Mouse (Mus musculus) midbrain, embryonic 15.5 days (tissue): Measurements from ENCODE around the gene Gle1. TPM values are rescaled to one million over a fixed set of nuclear protein-coding genes. Genes with fewer than 3 reads are reported as not detected.
A peak's percentile ranks its signal among the peaks of the same experiment; 100 is the strongest.

Experiments used
- ATAC-seq: fragments of 200-750 bp; cut with Nextera tagmentation; replicated peaks from 2 replicates; pipeline ENCODE4 v1.8.0; 2017; ENCODE audit warnings: moderate TSS enrichment
- H3K27ac ChIP-seq: fragments of 300-500 bp; sonication (generic); 2 replicates; pipeline ENCODE4 v1.5.1; 2015; ENCODE audit warnings: mild to moderate bottlenecking, inconsistent platforms
- H3K27me3 ChIP-seq: fragments of 300-500 bp; sonication (generic); replicated peaks from 2 replicates; pipeline ENCODE4 v1.6.1; 2015; ENCODE audit warnings: inconsistent platforms
- H3K36me3 ChIP-seq: fragments of 300-500 bp; sonication (generic); replicated peaks from 2 replicates; pipeline ENCODE4 v1.6.1; 2015; ENCODE audit warnings: inconsistent platforms
- H3K4me1 ChIP-seq: fragments of 300-500 bp; sonication (generic); 2 replicates; pipeline ENCODE4 v1.6.1; 2015; ENCODE audit warnings: inconsistent platforms
- H3K4me2 ChIP-seq: fragments of 300-500 bp; sonication (generic); 2 replicates; pipeline ENCODE4 v1.6.1; 2015; ENCODE audit warnings: inconsistent platforms, mild to moderate bottlenecking, moderate library complexity
- H3K4me3 ChIP-seq: fragments of 300-500 bp; sonication (generic); 2 replicates; pipeline ENCODE4 v1.5.1; 2015; ENCODE audit warnings: mild to moderate bottlenecking, inconsistent platforms
- H3K9ac ChIP-seq: fragments of 300-500 bp; sonication (generic); 2 replicates; pipeline ENCODE4 v1.6.1; 2015; ENCODE audit warnings: mild to moderate bottlenecking, inconsistent platforms
- H3K9me3 ChIP-seq: fragments of 300-500 bp; sonication (generic); 2 replicates; pipeline ENCODE4 v1.6.1; 2016; ENCODE audit warnings: inconsistent platforms
- WGBS: fragments of 180-500 bp; shearing (Covaris S2); methylation state at CpG from one replicate; pipeline ENCODE4 v1.1.7; 2015; ENCODE audit warnings: mixed read lengths; 5-methylcytosine and 5-hydroxymethylcytosine counted together
- microRNA-seq: library from miRNA; unstranded; fragments of <30 nt; microRNA quantifications from one replicate; pipeline ENCODE4, GENCODE M21; 2016
- polyA plus RNA-seq: library from polyadenylated mRNA; unstranded; fragments of >200 nt; fragmentation: Nextera tagmentation; extraction: Ambion mirVana; gene quantifications from 2 replicates; pipeline ENCODE4 v1.2.1, GENCODE M21; 2015

Gle1 gene
- polyA plus RNA-seq, 1 experiment from 2014 or later, result 78.0 TPM

DNA sequence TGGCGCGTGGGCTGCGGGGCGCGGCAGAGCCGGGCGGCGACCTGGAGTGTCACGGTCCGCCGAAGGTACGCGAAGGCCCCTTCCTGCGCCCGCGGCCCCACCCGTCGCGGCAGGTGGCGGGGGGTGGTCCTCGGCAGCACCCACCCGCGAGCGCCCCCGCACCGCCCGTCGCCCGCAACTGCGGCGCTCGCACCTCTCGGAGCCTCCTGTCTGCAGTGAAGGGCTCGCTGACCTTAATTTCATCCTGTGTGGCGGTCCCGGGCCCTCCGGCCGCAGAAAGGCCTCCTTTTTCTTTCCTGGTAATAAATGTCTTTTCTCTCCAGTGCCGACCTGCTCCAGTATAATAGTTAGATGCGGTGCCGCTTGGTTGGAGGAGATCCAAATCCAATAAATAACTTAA is 30.7 kb downstream of the Gle1 start:
- Histone ChIP-seq H3K9me3 (no peaks in the 10 kb centered on the region), H3K36me3 (peaks cover 17% of the 10 kb centered on the region), H3K4me2 (peak overlapping the region; percentile 67), H3K4me1 (peaks cover 50% of the 10 kb centered on the region), H3K27me3 (no peaks in the 10 kb centered on the region), H3K4me3 (peak overlapping the region; percentile 88), H3K27ac (peak overlapping the region; percentile 98), H3K9ac (peak overlapping the region; percentile 100)
- WGBS, result under 1% methylated on average over 39 of the region's 41 CpGs
- ATAC-seq, result peak; percentile 43

DNA sequence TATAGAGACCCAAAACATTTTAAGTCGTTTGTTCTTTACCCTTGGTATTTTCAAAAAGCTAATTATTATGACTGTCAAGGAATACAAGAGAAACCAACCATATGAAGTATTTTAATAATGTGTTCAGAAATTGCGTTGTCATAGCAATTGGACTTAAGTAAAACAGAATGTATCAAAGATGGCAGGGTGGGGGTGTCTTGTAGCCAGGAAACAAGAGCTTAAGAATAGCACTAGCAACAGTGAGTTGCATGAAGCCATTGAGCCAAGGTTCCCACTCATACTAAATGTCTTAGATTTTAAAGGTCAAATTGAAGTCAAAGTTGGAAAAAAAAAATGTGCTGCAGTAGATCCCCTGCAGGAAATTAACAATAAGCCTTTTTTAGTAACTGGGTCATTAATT is 31.6 kb downstream of the Gle1 start:
- H3K4me2 ChIP-seq, result peak overlapping the region; percentile 67
- WGBS, result 60% methylated on average over 2 of the region's 2 CpGs
- H3K27me3 ChIP-seq, result no peaks in the 10 kb centered on the region
- H3K9ac ChIP-seq, result peak overlapping the region; percentile 100
- H3K9me3 ChIP-seq, result no peaks in the 10 kb centered on the region
- peak overlapping the region; percentile 98; the same call in 1 of the 2 replicates for H3K27ac ChIP-seq
- peak overlapping the region; percentile 88 for H3K4me3 ChIP-seq
- H3K4me1 ChIP-seq, result peaks cover 58% of the 10 kb centered on the region
- ATAC-seq, result no peak
- H3K36me3 ChIP-seq, result peaks cover 17% of the 10 kb centered on the region

DNA sequence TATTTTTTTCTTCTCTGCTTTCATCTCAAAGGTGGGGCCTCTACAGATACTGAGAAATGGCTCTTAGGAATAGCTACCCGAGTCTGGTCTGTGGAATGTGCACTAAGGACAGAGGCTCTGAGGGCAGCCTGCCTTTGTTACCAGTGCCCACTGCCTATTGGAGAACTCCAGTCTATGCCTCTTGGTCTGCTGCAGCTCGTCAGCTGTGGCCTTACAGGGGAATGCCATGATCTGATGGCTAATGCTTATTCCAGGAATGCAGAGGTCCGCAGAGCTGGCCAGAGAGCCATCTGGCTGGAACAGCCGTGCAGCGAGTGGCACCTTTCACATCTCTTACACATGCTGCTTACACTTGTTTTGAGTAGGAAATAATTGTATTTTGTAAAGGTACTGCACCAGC is 32.5 kb downstream of the Gle1 start:
- ATAC-seq, result no peak
- Histone ChIP-seq H3K4me2 (peak overlapping the region; percentile 67), H3K4me3 (peak overlapping the region; percentile 88), H3K9me3 (no peaks in the 10 kb centered on the region), H3K9ac (0 out of 2 replicates have a peak overlapping the region, but pooled peaks have one; percentile 28), H3K4me1 (peaks cover 66% of the 10 kb centered on the region), H3K27ac (0 out of 2 replicates have a peak overlapping the region, but pooled peaks have one; percentile 11), H3K27me3 (no peaks in the 10 kb centered on the region), H3K36me3 (peaks cover 17% of the 10 kb centered on the region)
- WGBS, result 56% methylated on average over 5 of the region's 5 CpGs

DNA sequence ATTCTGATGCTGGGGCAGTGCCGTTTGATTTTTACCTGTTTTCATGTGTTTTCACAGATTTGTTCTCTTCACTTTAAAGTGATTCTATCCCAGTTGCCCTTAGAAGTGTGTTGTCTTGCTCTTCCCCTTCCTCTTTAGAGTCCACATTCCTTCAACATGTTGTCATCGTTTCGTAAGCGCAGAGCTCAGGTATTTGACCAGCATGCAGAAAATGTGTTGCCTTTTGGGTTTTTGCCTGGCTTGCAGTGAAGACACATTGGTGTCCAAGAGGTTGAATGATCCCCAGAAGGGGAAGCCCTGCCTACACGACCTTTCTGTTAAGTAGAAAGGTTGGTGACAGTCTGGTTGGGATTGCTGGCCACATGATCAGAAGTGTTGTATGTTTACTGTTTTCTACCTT is 33.4 kb downstream of the Gle1 start:
- H3K9me3 ChIP-seq, result no peaks in the 10 kb centered on the region
- no peak for ATAC-seq
- 0 out of 2 replicates have a peak overlapping the region, but pooled peaks have one; percentile 67 for H3K4me2 ChIP-seq
- peaks cover 70% of the 10 kb centered on the region for H3K4me1 ChIP-seq
- WGBS, result 84% methylated on average over 5 of the region's 5 CpGs
- H3K36me3 ChIP-seq, result peaks cover 17% of the 10 kb centered on the region
- H3K4me3 ChIP-seq, result no peak overlapping the region
- no peak overlapping the region for H3K9ac ChIP-seq
- H3K27me3 ChIP-seq, result no peaks in the 10 kb centered on the region
- H3K27ac ChIP-seq, result no peak overlapping the region

DNA sequence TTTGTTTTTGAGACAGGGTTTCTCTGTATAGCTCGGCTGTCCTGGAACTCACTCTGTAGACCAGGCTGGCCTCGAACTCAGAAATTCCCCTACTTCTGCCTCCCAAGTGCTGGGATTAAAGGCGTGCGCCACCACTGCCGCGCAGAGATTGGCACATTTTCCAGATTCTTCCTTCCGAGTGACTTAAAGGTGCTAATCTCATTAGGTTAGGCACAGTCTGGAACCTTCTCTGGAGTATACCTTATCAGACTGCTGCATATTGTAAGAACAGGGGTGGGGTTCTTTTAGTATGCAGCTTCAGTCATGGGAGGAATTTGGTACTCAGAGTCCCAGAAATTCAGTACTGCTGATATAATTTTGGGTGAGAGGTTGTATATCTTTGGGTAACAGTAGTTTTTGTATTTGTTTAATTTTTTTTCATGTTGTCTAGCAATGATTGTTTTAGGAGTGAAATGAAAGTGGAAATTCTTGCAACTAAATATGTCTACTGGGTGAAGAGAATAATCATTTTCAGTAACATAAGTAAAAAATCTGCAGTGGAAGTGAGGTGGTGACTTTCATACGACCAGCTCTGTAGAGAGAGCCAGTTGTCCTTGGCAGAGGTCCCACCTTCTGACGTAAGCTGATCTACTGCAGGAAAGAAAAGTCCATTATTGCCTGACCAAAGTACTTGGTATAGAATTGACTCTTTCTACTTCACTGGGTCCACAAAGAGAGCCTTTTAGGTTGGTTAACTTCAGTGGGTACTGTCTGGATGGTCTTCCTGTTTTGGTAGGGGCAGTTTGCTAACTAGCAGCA is 36.8 kb downstream of the Gle1 start:
- Histone ChIP-seq H3K9ac (no peak overlapping the region), H3K4me2 (no peak overlapping the region), H3K9me3 (no peaks in the 10 kb centered on the region), H3K27me3 (no peaks in the 10 kb centered on the region), H3K4me1 (peaks cover 66% of the 10 kb centered on the region), H3K36me3 (peaks cover 27% of the 10 kb centered on the region), H3K27ac (no peak overlapping the region), H3K4me3 (no peak overlapping the region)
- 72% methylated on average over 9 of the region's 9 CpGs for WGBS
- ATAC-seq, result no peak

DNA sequence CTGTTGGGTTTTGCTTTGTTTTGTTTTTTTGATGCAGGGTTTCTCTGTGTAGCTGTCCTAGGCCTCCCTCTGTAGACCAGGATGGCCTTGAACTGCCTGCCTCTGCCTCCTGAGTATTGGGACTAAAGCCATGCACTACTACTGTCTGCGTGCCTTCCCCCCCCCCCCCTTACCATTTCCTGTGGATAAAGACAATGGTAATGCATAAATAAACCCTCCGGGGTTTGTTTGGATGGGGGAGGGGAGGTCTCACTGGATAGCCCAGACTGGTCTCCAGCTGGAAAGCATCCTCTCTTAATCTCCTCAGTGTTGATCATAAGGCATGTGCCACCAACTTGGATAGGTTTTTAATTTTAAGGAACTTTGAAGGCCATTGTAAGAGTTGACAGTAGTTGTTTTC is 38.3 kb downstream of the Gle1 start:
- no peak for ATAC-seq
- peaks cover 51% of the 10 kb centered on the region for H3K4me1 ChIP-seq
- H3K36me3 ChIP-seq, result peaks cover 27% of the 10 kb centered on the region
- H3K27me3 ChIP-seq, result no peaks in the 10 kb centered on the region
- H3K9ac ChIP-seq, result no peak overlapping the region
- H3K4me3 ChIP-seq, result no peak overlapping the region
- WGBS, result 9% methylated on average over 2 of the region's 2 CpGs
- H3K4me2 ChIP-seq, result no peak overlapping the region
- H3K9me3 ChIP-seq, result no peaks in the 10 kb centered on the region
- H3K27ac ChIP-seq, result no peak overlapping the region

DNA sequence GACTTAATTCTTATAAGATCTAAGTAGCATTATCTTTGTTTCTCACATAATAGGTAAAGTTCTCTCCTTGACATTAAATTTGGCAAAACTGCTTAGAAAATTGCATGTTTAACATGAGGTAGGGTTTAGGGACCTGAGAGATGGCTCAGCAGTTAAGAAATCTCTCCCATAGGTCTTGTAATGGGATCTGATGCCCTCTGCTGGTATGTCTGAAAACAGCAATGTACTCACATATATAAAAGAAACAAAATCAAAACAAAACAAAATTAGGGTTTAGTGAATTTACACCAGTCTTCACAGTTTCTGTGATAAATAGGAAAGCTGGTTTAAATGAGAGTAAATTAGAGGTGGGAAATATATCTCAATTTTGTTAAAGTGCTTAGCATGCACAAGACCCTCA is 42.1 kb downstream of the Gle1 start:
- no peak overlapping the region for H3K9ac ChIP-seq
- ATAC-seq, result no peak
- peaks cover 44% of the 10 kb centered on the region for H3K36me3 ChIP-seq

DNA sequence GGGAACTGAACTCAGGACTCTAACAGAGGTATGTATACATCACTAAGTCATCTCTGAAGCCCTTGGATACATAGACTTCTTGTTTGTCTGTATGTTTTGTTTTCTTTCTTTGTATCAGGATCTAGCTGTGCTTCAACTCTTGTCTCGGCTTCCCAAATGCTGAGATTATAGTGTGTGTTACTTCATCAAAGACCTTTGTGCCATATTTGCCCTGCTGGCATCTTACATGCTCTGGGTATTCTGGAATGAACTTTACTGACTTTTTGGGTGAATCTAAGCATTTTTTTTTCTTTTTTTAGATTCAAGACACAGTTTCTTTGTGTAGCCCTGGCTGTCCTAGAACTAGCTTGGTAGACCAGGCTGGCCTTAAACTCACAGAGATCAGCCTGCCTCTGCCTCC is 45.4 kb downstream of the Gle1 start:
- H3K36me3 ChIP-seq, result peaks cover 67% of the 10 kb centered on the region
- no peaks in the 10 kb centered on the region for H3K9me3 ChIP-seq
- ATAC-seq, result no peak
- no peak overlapping the region for H3K4me3 ChIP-seq
- no peak overlapping the region for H3K9ac ChIP-seq
- H3K4me1 ChIP-seq, result 0 out of 2 replicates have a peak, but pooled peaks cover 3% of the 10 kb centered on the region
- H3K4me2 ChIP-seq, result no peak overlapping the region
- 93% methylated on average over 1 of the region's 1 CpGs for WGBS
- no peak overlapping the region for H3K27ac ChIP-seq
- no peaks in the 10 kb centered on the region for H3K27me3 ChIP-seq

More for the DNA sequence above, 42.1 kb downstream of the Gle1 start:
- H3K9me3 ChIP-seq, result no peaks in the 10 kb centered on the region
- H3K4me2 ChIP-seq, result no peak overlapping the region
- no peak overlapping the region for H3K27ac ChIP-seq
- no peak overlapping the region for H3K4me3 ChIP-seq
- H3K4me1 ChIP-seq, result peaks cover 19% of the 10 kb centered on the region
- no peaks in the 10 kb centered on the region for H3K27me3 ChIP-seq

DNA sequence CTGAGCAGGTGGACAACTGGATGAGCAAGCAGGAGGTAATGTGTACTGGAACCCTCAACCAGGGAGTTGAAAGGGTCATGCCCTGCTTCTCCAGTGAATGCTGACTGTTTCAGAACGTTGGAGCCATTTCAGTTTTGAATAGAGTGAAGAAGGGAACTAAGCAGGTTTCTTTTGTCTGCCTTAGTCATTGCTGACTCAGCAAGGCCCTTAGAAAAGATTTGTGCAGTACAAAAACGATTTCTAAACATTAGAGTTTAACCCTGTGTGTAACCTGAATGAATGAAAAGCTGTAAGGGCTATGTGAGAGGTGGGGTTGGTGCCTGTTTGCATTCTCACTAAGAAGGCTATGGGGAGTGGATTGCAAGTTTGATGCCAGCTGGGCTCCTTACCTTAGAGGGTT is 56.7 kb downstream of the Gle1 start:
- no peaks in the 10 kb centered on the region for H3K27me3 ChIP-seq
- H3K4me2 ChIP-seq, result no peak overlapping the region
- no peak overlapping the region for H3K9ac ChIP-seq
- H3K27ac ChIP-seq, result no peak overlapping the region
- no peak for ATAC-seq
- no peaks in the 10 kb centered on the region for H3K4me1 ChIP-seq
- no peaks in the 10 kb centered on the region for H3K9me3 ChIP-seq
- peaks cover 95% of the 10 kb centered on the region for H3K36me3 ChIP-seq
- no peak overlapping the region for H3K4me3 ChIP-seq
- 51% methylated on average over 2 of the region's 2 CpGs for WGBS

DNA sequence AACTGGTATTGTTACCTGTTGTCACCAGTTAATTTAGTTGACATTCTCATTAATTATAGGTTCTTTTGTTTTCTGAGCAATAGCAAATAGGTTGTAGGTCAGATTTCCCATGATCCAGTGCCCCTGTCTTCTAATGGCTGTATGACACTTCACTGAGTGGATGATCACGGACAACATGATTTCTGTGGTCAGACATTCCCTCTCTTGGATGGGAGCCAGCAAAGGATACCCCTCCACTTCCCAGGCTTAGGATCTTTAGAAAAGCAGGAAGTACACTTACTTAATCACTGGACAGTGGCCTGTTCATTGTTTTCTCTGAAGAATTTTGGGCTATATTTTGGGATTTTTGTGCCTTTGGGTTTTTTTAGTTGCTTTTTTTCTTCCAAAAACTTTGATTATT is 73.9 kb downstream of the Gle1 start:
- H3K9ac ChIP-seq, result no peak overlapping the region
- H3K9me3 ChIP-seq, result no peaks in the 10 kb centered on the region
- no peak overlapping the region for H3K4me3 ChIP-seq
- H3K4me2 ChIP-seq, result no peak overlapping the region
- no peak for ATAC-seq
- no peaks in the 10 kb centered on the region for H3K4me1 ChIP-seq
- H3K27me3 ChIP-seq, result no peaks in the 10 kb centered on the region
- H3K36me3 ChIP-seq, result peaks cover 90% of the 10 kb centered on the region
- 68% methylated on average over 1 of the region's 1 CpGs for WGBS
- H3K27ac ChIP-seq, result no peak overlapping the region

Small RNAs within 50 kb of the gene (microRNA-seq; reads per million reads assigned to microRNA genes)
- not detected for gene Mir6997

Other genes with a start within 250 kb of the Gle1 start
- gene Gm13420, start 183.7 kb upstream of the Gle1 start, polyA plus RNA-seq, result 0.15 and 0.21 TPM in 2 replicates
- gene Gm13547, start 176.1 kb upstream of the Gle1 start, polyA plus RNA-seq, result 0.89 TPM in 1 of 2 replicates, not detected in the other
- 40.2 and 40.9 TPM in 2 replicates for gene Coq4, start 147.9 kb upstream of the Gle1 start, polyA plus RNA-seq
- 39.4 and 39.8 TPM in 2 replicates for gene Trub2, start 146.9 kb upstream of the Gle1 start, polyA plus RNA-seq
- 45.9 and 50.9 TPM in 2 replicates for gene Slc27a4, start 132.8 kb upstream of the Gle1 start, polyA plus RNA-seq
- gene Urm1, start 115.4 kb upstream of the Gle1 start, polyA plus RNA-seq, result 20.9 and 28.3 TPM in 2 replicates
- gene Cercam, start 66.3 kb upstream of the Gle1 start, polyA plus RNA-seq, result 18.1 and 19.0 TPM in 2 replicates
- 67.3 and 75.9 TPM in 2 replicates for gene Odf2, start 46.2 kb upstream of the Gle1 start, polyA plus RNA-seq
- 238 and 239 TPM in 2 replicates for gene Sptan1, start 30.1 kb downstream of the Gle1 start, polyA plus RNA-seq
- 86.7 and 88.7 TPM in 2 replicates for gene Wdr34, start 113.5 kb downstream of the Gle1 start, polyA plus RNA-seq
- 338 and 355 TPM in 2 replicates for gene Set, start 122.0 kb downstream of the Gle1 start, polyA plus RNA-seq
- 1.8 and 1.9 TPM in 2 replicates for gene Pkn3, start 142.3 kb downstream of the Gle1 start, polyA plus RNA-seq
- 20.5 and 21.0 TPM in 2 replicates for gene Zdhhc12, start 158.2 kb downstream of the Gle1 start, polyA plus RNA-seq
- 16.5 and 17.7 TPM in 2 replicates for gene Zer1, start 189.2 kb downstream of the Gle1 start, polyA plus RNA-seq
- gene Tbc1d13, start 198.3 kb downstream of the Gle1 start, polyA plus RNA-seq, result 12.3 and 13.7 TPM in 2 replicates
- gene Endog, start 236.1 kb downstream of the Gle1 start, polyA plus RNA-seq, result 19.5 and 20.4 TPM in 2 replicates
- 65.3 and 69.9 TPM in 2 replicates for gene Spout1, start 243.0 kb downstream of the Gle1 start, polyA plus RNA-seq